Mouse (Mus musculus) hindbrain, embryonic 12.5 days (tissue): ENCODE measurements around the gene Abl1. TPM values are rescaled to one million over a fixed set of nuclear protein-coding genes. Genes with fewer than 3 reads are reported as not detected.

Experiments
- ATAC-seq: fragments of 200-750 bp; cut with Nextera tagmentation; 2 replicates; pipeline ENCODE4 v1.8.0; 2017; ENCODE audit warnings: moderate TSS enrichment; ENCODE audit not compliant: low FRiP score
- H3K27ac ChIP-seq: fragments of 300-500 bp; sonication (generic); 2 replicates; pipeline ENCODE4 v1.5.1; 2016; ENCODE audit warnings: mild to moderate bottlenecking
- H3K27me3 ChIP-seq: fragments of 300-500 bp; sonication (generic); 2 replicates; pipeline ENCODE4 v1.6.1; 2016; ENCODE audit warnings: mild to moderate bottlenecking
- H3K36me3 ChIP-seq: fragments of 300-500 bp; sonication (generic); 2 replicates; pipeline ENCODE4 v1.6.1; 2016; ENCODE audit warnings: mild to moderate bottlenecking
- H3K4me1 ChIP-seq: fragments of 300-500 bp; sonication (generic); 2 replicates; pipeline ENCODE4 v1.6.1; 2016
- H3K4me2 ChIP-seq: fragments of 300-500 bp; sonication (generic); replicated peaks from 2 replicates; pipeline ENCODE4 v1.6.1; 2016; ENCODE audit warnings: mild to moderate bottlenecking
- H3K4me3 ChIP-seq: fragments of 300-500 bp; sonication (generic); 2 replicates; pipeline ENCODE4 v1.5.1; 2016; ENCODE audit warnings: mild to moderate bottlenecking
- H3K9ac ChIP-seq: fragments of 300-500 bp; sonication (generic); 2 replicates; pipeline ENCODE4 v1.6.1; 2016; ENCODE audit warnings: mild to moderate bottlenecking, moderate library complexity
- H3K9me3 ChIP-seq: fragments of 300-500 bp; sonication (generic); replicated peaks from 2 replicates; pipeline ENCODE4 v1.6.1; 2016; ENCODE audit warnings: mild to moderate bottlenecking
- WGBS: fragments of 180-500 bp; shearing (Covaris S2); methylation state at CpG from one replicate; pipeline ENCODE4 v1.1.7; 2016; 5-methylcytosine and 5-hydroxymethylcytosine counted together
- polyA plus RNA-seq: library from polyadenylated mRNA; unstranded; fragments of >200 nt; fragmentation: Nextera tagmentation; extraction: Ambion mirVana; gene quantifications from 2 replicates; pipeline ENCODE4 v1.2.1, GENCODE M21; 2016

The Abl1 gene
- polyA plus RNA-seq, 1 experiment from 2014 or later, result 44.7 TPM

DNA sequence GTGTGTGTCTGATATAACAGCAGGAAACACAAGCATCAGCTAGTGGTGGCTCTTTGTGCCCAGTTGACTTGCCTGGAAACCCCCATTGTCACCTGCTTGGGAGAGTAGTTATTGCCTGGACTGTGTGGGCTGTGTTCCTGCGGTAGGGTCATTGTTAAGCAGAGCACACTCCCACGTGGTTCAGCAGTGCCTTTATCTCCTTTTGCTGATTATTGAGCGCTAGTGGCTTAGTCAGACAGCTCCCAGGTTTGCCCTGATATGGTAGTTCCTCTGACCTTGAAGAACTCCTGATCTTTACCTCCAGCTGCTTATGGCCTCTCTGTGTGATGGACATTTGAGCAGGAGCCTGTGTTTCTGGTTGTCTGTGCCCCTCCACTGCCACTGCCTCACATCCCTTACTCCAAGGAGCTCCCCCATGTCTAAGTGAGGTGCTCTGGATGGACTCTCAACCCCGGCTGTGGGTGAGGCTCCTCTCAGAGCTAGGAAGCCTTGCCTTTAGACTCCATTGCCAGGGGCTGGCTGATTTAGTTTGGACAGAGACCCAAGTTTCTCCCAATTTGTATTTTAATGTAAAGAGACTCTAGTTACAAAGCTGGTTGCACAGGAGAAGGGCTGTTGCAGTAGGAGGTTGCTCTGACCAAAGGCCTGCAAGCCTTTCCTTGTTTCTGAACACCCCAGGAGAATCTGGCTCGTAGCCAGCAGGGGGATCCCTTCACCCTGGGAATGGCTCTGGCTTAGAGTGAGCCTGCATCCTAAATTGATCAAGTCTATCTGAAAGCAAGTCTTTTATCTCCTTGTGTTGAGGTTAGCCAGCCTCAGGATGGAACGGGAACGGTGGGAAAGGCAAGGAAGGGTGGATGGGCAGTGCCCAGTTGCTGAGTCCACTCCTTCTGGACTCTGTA lies 12.6 kb downstream of the Abl1 start:
- no peak for ATAC-seq
- H3K36me3 ChIP-seq, result peaks cover 12% of the 10 kb centered on the region
- H3K27me3 ChIP-seq, result no peaks in the 10 kb centered on the region
- no peak overlapping the region for H3K27ac ChIP-seq
- H3K4me3 ChIP-seq, result no peak overlapping the region
- H3K4me2 ChIP-seq, result no peak overlapping the region
- H3K9me3 ChIP-seq, result no peaks in the 10 kb centered on the region
- H3K4me1 ChIP-seq, result no peaks in the 10 kb centered on the region
- H3K9ac ChIP-seq, result no peak overlapping the region
- WGBS, result 59% methylated on average over 7 of the region's 7 CpGs

DNA sequence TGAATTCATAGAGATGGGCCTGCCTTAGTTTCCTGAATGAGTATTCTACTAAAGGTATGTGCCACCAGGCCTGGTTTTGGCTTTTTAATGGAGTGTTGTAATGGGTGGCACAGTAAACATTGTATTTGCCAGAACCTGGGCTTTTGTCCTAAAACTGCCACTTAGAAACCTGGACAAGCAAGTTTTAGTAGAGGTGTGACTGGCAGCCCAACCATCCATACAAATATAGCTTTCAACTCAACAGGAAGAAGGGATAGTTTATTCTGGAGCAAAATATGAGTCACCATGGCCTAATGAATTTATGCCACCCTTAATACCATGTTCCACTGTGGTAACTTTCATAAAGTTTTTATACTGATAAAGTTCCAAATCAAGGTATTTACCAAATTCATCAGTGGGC lies 15.1 kb downstream of the Abl1 start:
- no peak overlapping the region for H3K9ac ChIP-seq
- no peaks in the 10 kb centered on the region for H3K4me1 ChIP-seq
- H3K27me3 ChIP-seq, result no peaks in the 10 kb centered on the region
- no peak for ATAC-seq
- no peaks in the 10 kb centered on the region for H3K9me3 ChIP-seq
- peaks cover 2% of the 10 kb centered on the region; the same call in 1 of the 2 replicates for H3K36me3 ChIP-seq
- H3K27ac ChIP-seq, result no peak overlapping the region
- H3K4me2 ChIP-seq, result no peak overlapping the region
- no peak overlapping the region for H3K4me3 ChIP-seq

DNA sequence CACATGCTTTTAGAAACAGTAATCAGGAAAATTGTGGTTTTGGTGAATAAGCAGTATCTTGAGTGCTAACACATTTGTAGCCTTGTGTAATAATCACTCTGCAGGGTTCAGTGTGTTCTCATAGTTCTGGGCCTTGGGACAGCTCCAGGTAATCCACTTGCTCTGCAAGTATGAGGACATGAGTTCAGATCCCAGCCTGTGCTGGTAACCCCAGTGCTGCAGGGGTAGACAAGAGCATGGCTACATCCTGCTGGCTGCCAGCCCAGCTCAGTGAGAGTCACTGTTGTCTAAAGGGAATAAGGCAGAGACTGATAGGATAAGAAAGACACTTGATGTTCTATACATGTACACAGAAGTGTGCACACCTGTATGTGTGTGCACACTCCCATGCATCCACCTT lies 17.7 kb downstream of the Abl1 start:
- no peak overlapping the region for H3K4me3 ChIP-seq
- no peaks in the 10 kb centered on the region; the same call in 1 of the 2 replicates for H3K36me3 ChIP-seq
- H3K9ac ChIP-seq, result no peak overlapping the region
- no peak for ATAC-seq
- no peaks in the 10 kb centered on the region for H3K9me3 ChIP-seq
- no peaks in the 10 kb centered on the region for H3K27me3 ChIP-seq
- no peak overlapping the region for H3K27ac ChIP-seq
- H3K4me2 ChIP-seq, result no peak overlapping the region
- no peaks in the 10 kb centered on the region for H3K4me1 ChIP-seq

DNA sequence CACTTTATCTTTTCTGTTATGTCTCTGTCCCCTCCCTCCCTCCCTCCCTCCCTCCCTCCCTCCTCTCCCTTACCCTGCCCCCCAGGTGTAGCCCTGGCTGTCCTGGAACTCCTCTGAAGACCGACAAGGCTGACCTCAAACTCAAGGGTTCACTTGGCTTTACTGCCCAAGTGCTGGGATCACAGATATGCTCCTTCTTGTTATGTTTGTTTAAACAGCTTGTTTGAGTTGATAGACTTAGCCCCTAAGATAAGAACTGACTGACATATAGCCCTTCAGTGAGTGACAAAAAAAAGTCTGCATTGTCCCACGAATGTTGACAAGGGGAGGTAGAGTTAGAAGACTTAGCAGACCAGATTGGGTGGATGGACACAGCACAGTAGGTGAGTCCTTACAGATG lies 18.4 kb downstream of the Abl1 start:
- H3K36me3 ChIP-seq, result no peaks in the 10 kb centered on the region; the same call in 1 of the 2 replicates
- ATAC-seq, result no peak
- no peak overlapping the region for H3K9ac ChIP-seq
- 73% methylated on average over 2 of the region's 2 CpGs for WGBS
- no peak overlapping the region for H3K4me2 ChIP-seq
- no peak overlapping the region for H3K27ac ChIP-seq
- H3K27me3 ChIP-seq, result no peaks in the 10 kb centered on the region
- no peak overlapping the region for H3K4me3 ChIP-seq
- no peaks in the 10 kb centered on the region for H3K4me1 ChIP-seq
- H3K9me3 ChIP-seq, result no peaks in the 10 kb centered on the region

DNA sequence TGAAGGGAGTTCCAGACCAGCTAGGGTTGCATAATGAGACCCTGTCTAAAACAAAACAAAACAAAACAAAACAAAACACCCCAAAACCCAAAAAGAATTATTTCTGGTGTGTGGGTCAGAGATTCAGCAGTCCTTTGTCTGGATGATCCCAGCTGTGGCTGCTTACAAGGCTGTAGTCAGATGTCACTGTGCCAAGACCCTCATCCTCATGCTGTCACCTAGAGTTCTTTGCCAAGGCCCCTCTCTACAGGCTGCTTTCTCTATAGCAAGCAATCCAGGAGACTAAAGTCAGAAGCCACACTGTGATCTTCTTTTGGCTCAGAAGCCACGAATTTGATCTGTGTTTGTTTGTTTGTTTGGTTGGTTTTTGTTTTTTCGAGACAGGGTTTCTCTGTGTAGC lies 24.5 kb downstream of the Abl1 start:
- 92% methylated on average over 2 of the region's 2 CpGs for WGBS
- no peaks in the 10 kb centered on the region for H3K4me1 ChIP-seq
- H3K27me3 ChIP-seq, result no peaks in the 10 kb centered on the region
- no peak overlapping the region for H3K4me2 ChIP-seq
- ATAC-seq, result no peak
- H3K36me3 ChIP-seq, result peaks cover 7% of the 10 kb centered on the region; the same call in 1 of the 2 replicates
- no peak overlapping the region for H3K9ac ChIP-seq
- H3K27ac ChIP-seq, result no peak overlapping the region
- no peaks in the 10 kb centered on the region for H3K9me3 ChIP-seq
- no peak overlapping the region for H3K4me3 ChIP-seq

DNA sequence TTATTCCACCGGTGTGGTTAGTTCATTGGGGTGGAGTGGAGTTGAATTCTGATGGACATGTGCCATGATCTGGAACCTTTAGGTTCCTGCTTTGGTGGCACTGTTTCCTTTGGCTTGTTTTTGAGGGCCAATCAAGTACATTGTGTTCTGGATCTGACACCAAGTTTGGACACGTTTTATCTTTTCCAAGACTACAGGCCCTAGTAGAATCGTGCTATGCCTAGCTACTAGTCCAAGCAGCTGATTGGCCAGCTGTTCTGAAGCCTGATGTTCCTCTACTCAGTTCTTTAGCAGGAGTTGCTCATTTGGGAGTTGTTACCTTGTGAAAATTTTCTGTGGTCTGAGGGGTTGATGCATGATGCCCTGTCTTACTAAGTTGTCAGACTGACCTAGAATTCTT lies 25.6 kb downstream of the Abl1 start:
- no peak overlapping the region for H3K27ac ChIP-seq
- no peak overlapping the region for H3K4me2 ChIP-seq
- H3K9me3 ChIP-seq, result no peaks in the 10 kb centered on the region
- no peak overlapping the region for H3K9ac ChIP-seq
- no peak for ATAC-seq
- H3K4me3 ChIP-seq, result no peak overlapping the region
- H3K4me1 ChIP-seq, result no peaks in the 10 kb centered on the region
- H3K36me3 ChIP-seq, result peaks cover 7% of the 10 kb centered on the region; the same call in 1 of the 2 replicates
- WGBS, result 82% methylated on average over 3 of the region's 3 CpGs
- H3K27me3 ChIP-seq, result no peaks in the 10 kb centered on the region

DNA sequence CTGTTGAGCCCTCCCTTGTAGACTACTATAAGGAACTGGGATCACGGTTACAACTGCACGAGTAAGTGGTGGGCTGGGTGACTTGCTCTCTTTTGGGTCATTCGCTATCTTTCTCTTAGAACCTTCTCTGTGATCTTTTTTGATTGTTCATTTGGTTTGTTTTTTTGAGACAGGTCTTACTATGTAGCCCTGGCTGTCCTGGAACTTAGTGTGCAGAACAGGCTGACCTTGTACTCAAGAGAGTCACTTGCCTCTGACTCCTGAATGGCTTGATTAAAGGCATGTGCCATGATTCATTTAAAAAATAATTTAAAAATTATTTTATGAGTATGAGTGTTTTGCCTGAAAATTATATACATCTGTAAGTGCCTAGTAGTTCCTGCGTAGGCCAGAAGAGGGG lies 26.6 kb downstream of the Abl1 start:
- H3K36me3 ChIP-seq, result peaks cover 7% of the 10 kb centered on the region; the same call in 1 of the 2 replicates
- H3K4me3 ChIP-seq, result no peak overlapping the region
- no peaks in the 10 kb centered on the region for H3K27me3 ChIP-seq
- no peaks in the 10 kb centered on the region for H3K9me3 ChIP-seq
- H3K4me1 ChIP-seq, result no peaks in the 10 kb centered on the region
- H3K27ac ChIP-seq, result no peak overlapping the region
- WGBS, result 96% methylated on average over 4 of the region's 4 CpGs
- no peak overlapping the region for H3K9ac ChIP-seq
- no peak overlapping the region for H3K4me2 ChIP-seq
- no peak for ATAC-seq

DNA sequence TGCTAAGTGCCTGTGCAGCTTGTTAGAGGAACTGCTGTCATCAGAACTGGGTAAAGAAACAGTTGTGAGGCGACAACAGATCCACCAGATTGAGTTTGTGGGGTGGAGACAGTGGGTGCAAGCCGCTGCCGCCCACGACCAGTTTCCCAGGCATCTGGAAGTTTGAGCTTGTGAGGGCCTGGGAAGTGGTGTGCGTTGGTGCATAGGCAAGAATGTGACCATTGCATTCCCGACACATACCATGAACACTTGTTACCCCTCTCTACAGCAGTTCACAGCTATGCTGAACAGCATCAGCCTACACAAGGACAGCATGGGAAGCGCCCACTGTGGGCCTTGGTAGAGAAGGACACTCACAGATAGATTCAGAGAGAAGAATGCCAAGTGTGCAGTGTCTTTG lies 27.8 kb downstream of the Abl1 start:
- Histone ChIP-seq H3K36me3 (peaks cover 7% of the 10 kb centered on the region; the same call in 1 of the 2 replicates), H3K9me3 (no peaks in the 10 kb centered on the region), H3K27me3 (no peaks in the 10 kb centered on the region), H3K4me1 (no peaks in the 10 kb centered on the region), H3K9ac (no peak overlapping the region), H3K4me3 (no peak overlapping the region), H3K4me2 (no peak overlapping the region), H3K27ac (no peak overlapping the region)
- WGBS, result 87% methylated on average over 7 of the region's 7 CpGs
- no peak for ATAC-seq

DNA sequence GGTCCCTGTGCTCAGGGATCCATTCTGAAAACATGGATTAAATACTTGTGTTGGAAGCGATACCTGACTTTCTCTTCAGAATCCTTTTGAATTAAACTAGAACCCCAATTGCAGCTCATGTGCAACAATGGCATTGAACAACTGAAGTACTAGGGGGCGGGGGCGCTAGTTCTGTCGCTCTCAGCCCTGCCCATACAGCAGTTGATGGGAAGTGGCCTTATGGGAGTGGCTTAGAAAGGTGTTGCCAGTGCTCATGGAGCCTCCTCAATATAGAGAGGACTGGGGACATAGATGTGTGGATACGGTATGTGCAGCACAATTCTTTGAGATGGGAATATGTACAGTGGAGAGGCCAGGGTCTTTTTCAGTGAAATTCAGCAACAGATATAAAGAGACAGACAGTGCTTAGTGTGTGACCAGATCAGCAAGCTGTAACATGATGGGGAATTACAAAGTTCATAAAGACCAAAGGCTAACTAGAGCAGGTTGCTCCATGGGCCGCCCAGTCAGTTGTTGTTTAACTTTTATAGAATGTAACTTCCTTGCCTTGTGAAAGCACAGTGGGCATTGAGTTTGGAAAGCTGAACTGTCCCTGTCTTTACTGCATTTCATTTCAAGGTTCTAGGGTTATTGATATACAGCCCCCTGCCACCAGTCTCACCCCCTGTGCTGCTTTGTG lies 31.2 kb downstream of the Abl1 start:
- Histone ChIP-seq H3K9ac (no peak overlapping the region), H3K27ac (no peak overlapping the region), H3K36me3 (0 out of 2 replicates have a peak, but pooled peaks cover 5% of the 10 kb centered on the region), H3K4me1 (no peaks in the 10 kb centered on the region), H3K4me2 (no peak overlapping the region), H3K27me3 (no peaks in the 10 kb centered on the region), H3K4me3 (no peak overlapping the region), H3K9me3 (no peaks in the 10 kb centered on the region)
- ATAC-seq, result no peak
- 86% methylated on average over 6 of the region's 6 CpGs for WGBS

DNA sequence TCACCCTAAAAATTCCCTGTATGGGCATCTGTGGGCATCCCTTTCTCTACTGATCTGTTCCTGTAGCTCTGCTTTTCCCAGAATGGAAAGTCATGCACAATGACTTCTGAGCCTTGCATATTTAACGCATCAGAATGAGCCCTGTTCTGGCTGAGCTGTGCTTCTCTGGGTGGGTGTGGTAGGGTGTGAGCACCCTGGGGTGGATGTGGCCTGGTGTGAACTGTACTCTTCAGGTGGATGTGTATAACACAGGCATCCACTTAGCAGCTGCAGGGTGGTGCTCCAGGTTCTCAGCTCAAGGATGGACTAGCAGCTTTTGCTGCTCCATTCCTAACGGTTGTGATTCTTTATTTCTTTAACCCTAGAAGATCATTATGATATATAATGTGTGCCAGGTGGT lies 31.8 kb downstream of the Abl1 start:
- WGBS, result 90% methylated on average over 2 of the region's 2 CpGs
- no peak overlapping the region for H3K4me2 ChIP-seq
- no peak overlapping the region for H3K27ac ChIP-seq
- no peaks in the 10 kb centered on the region for H3K27me3 ChIP-seq
- H3K9me3 ChIP-seq, result no peaks in the 10 kb centered on the region
- ATAC-seq, result no peak
- no peaks in the 10 kb centered on the region for H3K4me1 ChIP-seq
- H3K36me3 ChIP-seq, result 0 out of 2 replicates have a peak, but pooled peaks cover 5% of the 10 kb centered on the region
- no peak overlapping the region for H3K4me3 ChIP-seq
- no peak overlapping the region for H3K9ac ChIP-seq

DNA sequence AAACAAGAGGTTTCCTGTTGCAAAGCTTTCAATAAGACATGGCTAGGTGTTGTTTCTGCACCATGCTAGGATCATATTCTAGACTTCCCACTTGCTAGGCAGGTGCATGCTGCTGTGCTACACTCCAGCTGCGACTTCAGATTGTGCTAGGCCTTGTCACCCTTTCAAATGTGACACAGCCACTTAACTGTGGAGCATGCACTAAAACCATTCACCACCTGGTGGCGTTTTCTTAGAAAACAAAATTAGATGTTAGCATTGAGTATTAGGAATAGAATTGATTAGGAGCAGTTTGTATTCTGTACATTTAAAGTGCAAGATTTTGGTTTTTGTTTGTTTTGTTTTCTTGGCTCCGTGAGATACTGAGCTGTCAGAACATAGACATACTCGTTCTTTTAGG lies 32.6 kb downstream of the Abl1 start:
- no peak overlapping the region for H3K27ac ChIP-seq
- no peak overlapping the region for H3K4me2 ChIP-seq
- 69% methylated on average over 4 of the region's 4 CpGs for WGBS
- no peaks in the 10 kb centered on the region for H3K27me3 ChIP-seq
- H3K4me3 ChIP-seq, result no peak overlapping the region
- ATAC-seq, result no peak
- H3K4me1 ChIP-seq, result no peaks in the 10 kb centered on the region
- H3K36me3 ChIP-seq, result 0 out of 2 replicates have a peak, but pooled peaks cover 5% of the 10 kb centered on the region
- H3K9me3 ChIP-seq, result no peaks in the 10 kb centered on the region
- no peak overlapping the region for H3K9ac ChIP-seq

DNA sequence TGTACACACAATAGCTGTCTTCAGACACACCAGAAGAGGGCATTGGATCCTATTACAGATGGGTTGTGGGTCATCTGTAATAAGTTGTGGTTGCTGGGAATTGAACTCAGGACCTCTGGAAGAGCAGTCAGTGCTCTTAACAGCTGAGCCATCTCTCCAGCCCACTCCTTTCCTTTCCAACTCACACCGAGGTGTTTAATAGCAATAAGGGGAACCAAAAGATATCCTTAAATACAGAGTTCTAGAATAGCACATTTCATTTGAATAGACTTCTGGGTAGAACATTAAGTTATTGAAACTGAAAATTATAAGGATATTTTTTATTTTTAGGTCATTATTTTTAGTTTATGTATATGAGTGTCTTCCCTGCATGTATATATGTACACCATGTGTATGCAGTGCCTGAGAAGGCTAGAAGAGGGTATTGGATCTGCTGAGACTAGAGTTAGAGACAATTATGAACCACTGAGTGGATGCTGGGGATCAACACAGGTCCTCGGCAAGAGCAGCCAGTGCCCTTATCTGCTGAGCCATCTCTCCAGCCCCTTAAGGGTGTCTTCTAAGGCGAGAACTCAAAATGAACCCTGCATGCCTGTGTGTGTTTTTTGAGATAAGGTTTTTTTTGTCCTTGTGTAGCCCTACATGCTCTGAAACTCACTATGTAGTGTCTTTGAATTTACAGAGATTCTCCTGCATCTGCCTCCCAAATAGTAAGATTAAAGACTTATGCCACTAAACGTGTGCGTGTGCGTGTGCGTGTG lies 36.7 kb downstream of the Abl1 start:
- Histone ChIP-seq H3K4me2 (no peak overlapping the region), H3K4me3 (no peak overlapping the region), H3K9ac (no peak overlapping the region), H3K27me3 (no peaks in the 10 kb centered on the region), H3K27ac (no peak overlapping the region), H3K36me3 (no peaks in the 10 kb centered on the region), H3K9me3 (no peaks in the 10 kb centered on the region), H3K4me1 (0 out of 2 replicates have a peak, but pooled peaks cover 4% of the 10 kb centered on the region)
- WGBS, result 94% methylated on average over 7 of the region's 7 CpGs
- no peak for ATAC-seq
